Mouse (Mus musculus) embryonic facial prominence, embryonic 10.5 days (tissue): ENCODE measurements at regions not wholly inside any gene's neighbourhood (a gene's known extent, or its start where the extent isn't known, plus 50 kb on each side); places are given as distances from the start of the nearest gene placed in this dataset.
A peak's percentile ranks its signal among the peaks of the same experiment; 100 is the strongest.

Experiments used
- DNase-seq: peaks from one replicate; pipeline ENCODE4 v3.0.0-alpha.2; 2017; ENCODE audit warnings: low spot score
- H3K27ac ChIP-seq: fragments of 300-500 bp; sonication (generic); replicated peaks from 2 replicates; pipeline ENCODE4 v1.5.1; 2016; ENCODE audit warnings: mild to moderate bottlenecking
- H3K27me3 ChIP-seq: fragments of 300-500 bp; sonication (generic); replicated peaks from 2 replicates; pipeline ENCODE4 v1.6.1; 2016; ENCODE audit warnings: low read depth, mild to moderate bottlenecking; ENCODE audit not compliant: poor library complexity, severe bottlenecking
- H3K36me3 ChIP-seq: fragments of 300-500 bp; sonication (generic); replicated peaks from 2 replicates; pipeline ENCODE4 v1.6.1; 2016; ENCODE audit warnings: mild to moderate bottlenecking, moderate library complexity
- H3K4me1 ChIP-seq: fragments of 300-500 bp; sonication (generic); 2 replicates; pipeline ENCODE4 v1.6.1; 2016
- H3K4me3 ChIP-seq: fragments of 300-500 bp; sonication (generic); 2 replicates; pipeline ENCODE4 v1.5.1; 2016; ENCODE audit warnings: mild to moderate bottlenecking, moderate library complexity
- H3K9me3 ChIP-seq: fragments of 300-500 bp; sonication (generic); 2 replicates; pipeline ENCODE4 v1.6.1; 2016; ENCODE audit warnings: mild to moderate bottlenecking
- WGBS: fragments of 180-500 bp; shearing (Covaris S2); methylation state at CpG from one replicate; pipeline ENCODE4 v1.1.7; 2016; 5-methylcytosine and 5-hydroxymethylcytosine counted together

DNA sequence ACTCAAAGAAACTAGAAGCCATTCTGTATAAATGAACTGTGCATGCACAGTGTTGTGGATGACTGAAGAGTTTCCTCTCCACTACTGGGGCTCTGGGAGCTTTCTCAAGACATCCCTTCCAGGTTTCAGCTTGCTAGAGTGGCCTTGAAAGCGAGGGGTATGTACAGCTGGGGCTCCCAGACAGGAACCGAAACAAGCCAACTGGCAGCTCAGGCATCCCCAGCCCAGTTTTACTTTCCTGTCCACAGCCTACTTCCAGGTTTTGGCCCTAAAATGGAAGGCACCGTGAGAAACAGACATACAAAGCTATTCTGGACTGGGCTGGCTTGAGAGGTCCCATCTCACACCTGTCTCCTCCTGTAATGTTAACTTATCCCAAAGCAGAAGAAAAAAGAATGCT, 360.3 kb upstream of the Sall1 start:
- H3K4me1 ChIP-seq: no peaks in the 10 kb centered on the region
- no peak overlapping the region for H3K4me3 ChIP-seq
- no peaks in the 10 kb centered on the region for H3K36me3 ChIP-seq
- no peak overlapping the region for H3K27ac ChIP-seq
- no peaks in the 10 kb centered on the region for H3K9me3 ChIP-seq
- peaks cover 12% of the 10 kb centered on the region; the same call in 1 of the 2 replicates for H3K27me3 ChIP-seq
- no peak for DNase-seq
- WGBS: 91% methylated on average over 3 of the region's 3 CpGs

DNA sequence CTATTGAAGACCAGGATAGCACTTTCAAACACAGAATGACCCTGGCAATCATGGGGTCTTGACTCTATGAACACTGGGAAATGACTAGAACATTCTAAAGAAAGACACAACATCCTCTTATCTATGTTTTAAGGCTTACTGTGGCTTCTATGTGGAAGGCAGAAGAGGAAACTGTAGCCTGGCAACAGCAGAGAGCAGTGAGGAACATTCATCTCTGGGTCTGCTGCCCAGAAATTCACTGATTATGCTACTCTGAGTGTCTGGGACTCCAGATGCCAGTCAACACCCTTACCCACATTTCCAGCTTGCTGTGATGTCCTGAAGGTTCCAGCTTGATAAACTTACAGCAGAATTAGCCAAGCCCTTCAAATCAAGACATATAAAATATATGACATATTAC, 352.7 kb upstream of the Sall1 start:
- no peak overlapping the region for H3K4me3 ChIP-seq
- H3K4me1 ChIP-seq: no peaks in the 10 kb centered on the region
- H3K36me3 ChIP-seq: no peaks in the 10 kb centered on the region
- no peaks in the 10 kb centered on the region for H3K9me3 ChIP-seq
- no peak for DNase-seq
- no peak overlapping the region for H3K27ac ChIP-seq
- H3K27me3 ChIP-seq: peaks cover 9% of the 10 kb centered on the region; the same call in 1 of the 2 replicates

DNA sequence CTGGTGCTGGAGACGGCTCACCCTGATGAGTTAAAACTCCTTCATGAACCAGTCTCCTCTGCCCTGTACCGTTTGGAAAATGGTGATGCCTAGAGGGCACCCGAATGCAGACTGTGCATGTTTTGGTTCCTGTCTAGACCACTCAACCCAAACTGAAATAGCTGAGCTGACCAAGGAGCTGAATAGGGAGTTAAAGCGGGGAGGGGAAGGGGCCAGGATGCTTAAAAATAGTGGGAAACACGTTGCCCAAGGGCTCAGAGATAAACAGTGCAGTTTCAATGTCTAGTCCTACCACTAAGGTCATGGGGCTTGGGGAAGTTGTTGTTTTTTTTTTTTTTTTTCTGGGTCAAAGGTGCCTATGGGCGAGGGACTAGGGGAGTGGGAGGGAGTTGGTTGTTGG, 348.8 kb upstream of the Sall1 start:
- Histone ChIP-seq H3K9me3 (no peaks in the 10 kb centered on the region), H3K36me3 (no peaks in the 10 kb centered on the region), H3K4me1 (peaks cover 15% of the 10 kb centered on the region), H3K4me3 (no peak overlapping the region), H3K27ac (no peak overlapping the region), H3K27me3 (peaks cover 9% of the 10 kb centered on the region; the same call in 1 of the 2 replicates)
- no peak for DNase-seq
- WGBS: 55% methylated on average over 6 of the region's 6 CpGs

DNA sequence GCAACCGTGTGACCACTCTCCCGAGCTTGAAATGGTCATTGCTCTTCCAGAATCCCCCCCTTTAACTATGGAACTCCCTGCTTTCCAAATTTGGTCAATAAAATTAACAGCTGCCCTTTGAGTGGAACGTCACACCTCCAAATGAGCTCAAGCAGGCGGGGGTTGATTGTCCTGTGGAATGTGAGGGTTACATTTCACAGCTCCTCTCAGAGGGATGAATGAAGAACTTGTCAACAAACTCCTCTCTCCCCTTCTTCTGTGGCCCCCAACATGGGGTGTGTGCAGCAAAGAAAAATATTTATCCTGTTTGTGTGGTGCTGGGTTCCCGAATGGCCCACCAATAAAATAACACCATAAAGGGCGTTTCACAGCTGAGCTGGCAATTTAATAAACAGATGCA, 344.8 kb upstream of the Sall1 start:
- Histone ChIP-seq H3K4me1 (peaks cover 46% of the 10 kb centered on the region), H3K27ac (no peak overlapping the region), H3K27me3 (peaks cover 20% of the 10 kb centered on the region), H3K4me3 (no peak overlapping the region), H3K9me3 (no peaks in the 10 kb centered on the region), H3K36me3 (no peaks in the 10 kb centered on the region)
- 35% methylated on average over 6 of the region's 6 CpGs for WGBS
- DNase-seq: no peak

DNA sequence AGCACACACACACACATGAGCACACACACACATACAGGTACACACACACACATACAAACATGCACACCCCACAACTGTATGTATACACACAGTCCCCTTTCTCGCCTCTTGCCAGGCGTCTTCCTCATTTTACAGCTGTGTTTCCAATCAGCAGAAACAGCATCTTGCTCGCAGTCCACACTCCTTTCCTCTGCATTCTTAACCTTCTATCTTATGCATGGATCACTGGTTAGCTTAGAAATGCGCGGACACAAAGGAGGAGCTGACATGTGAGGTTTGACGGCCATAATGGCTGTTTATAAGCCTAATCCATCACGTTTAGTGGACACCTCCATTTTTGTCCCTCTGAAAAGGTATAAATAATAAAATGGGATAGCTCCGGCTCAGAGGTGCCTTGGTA, 343.3 kb upstream of the Sall1 start:
- DNase-seq: no peak
- Histone ChIP-seq H3K4me3 (no peak overlapping the region), H3K4me1 (peaks cover 61% of the 10 kb centered on the region), H3K27me3 (peaks cover 20% of the 10 kb centered on the region), H3K9me3 (no peaks in the 10 kb centered on the region), H3K36me3 (no peaks in the 10 kb centered on the region), H3K27ac (peak overlapping the region; percentile 51)
- WGBS: 45% methylated on average over 8 of the region's 8 CpGs

DNA sequence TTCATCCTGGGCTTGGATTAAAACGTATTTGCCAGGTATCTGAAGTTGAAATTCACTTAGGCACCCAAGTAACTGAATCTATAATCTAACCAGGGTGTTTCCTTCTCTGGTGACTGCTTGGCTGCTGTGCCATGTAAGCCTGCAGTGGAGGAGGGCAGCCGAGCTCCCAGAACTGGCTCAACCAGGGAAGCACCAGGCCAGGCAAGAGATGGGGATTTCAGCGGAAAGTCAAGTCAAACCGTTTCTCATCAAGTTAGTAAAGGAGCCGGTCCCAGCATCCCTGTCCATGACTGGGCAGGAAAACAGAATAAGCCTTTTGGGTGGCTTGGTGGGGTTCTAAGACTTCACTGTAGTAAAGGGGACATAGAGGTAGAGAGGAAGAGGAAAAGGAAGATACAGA, 341.1 kb upstream of the Sall1 start:
- Histone ChIP-seq H3K9me3 (no peaks in the 10 kb centered on the region), H3K4me3 (no peak overlapping the region), H3K4me1 (peaks cover 62% of the 10 kb centered on the region), H3K27ac (peak overlapping the region; percentile 26; the same call in 1 of the 2 replicates), H3K27me3 (peaks cover 20% of the 10 kb centered on the region), H3K36me3 (no peaks in the 10 kb centered on the region)
- no peak for DNase-seq
- WGBS: 78% methylated on average over 5 of the region's 5 CpGs

DNA sequence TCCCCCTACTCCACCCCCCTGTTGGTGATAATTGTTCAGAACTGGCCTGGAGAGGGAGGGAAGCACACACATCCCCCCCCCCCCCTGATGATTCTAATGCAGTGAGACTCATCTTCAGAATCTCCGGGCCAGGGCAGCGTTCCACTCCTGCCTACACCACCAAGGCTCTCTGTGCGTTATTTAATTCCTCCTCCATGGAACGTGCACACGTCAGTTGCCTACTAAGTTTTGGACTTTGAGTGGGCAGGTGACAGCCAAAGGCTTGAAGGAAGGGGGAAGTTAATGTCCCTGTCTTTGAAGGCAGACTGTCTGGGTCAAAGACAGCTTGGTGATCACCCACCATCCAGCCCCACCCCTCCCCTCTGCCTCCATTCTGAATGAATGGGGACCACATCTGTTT, 339.8 kb upstream of the Sall1 start:
- H3K36me3 ChIP-seq: no peaks in the 10 kb centered on the region
- peaks cover 20% of the 10 kb centered on the region for H3K27me3 ChIP-seq
- H3K4me3 ChIP-seq: no peak overlapping the region
- WGBS: 60% methylated on average over 5 of the region's 5 CpGs
- H3K4me1 ChIP-seq: peaks cover 58% of the 10 kb centered on the region
- peak; percentile 28 for DNase-seq
- 0 out of 2 replicates have a peak overlapping the region, but pooled peaks have one; percentile 73 for H3K27ac ChIP-seq
- H3K9me3 ChIP-seq: no peaks in the 10 kb centered on the region

DNA sequence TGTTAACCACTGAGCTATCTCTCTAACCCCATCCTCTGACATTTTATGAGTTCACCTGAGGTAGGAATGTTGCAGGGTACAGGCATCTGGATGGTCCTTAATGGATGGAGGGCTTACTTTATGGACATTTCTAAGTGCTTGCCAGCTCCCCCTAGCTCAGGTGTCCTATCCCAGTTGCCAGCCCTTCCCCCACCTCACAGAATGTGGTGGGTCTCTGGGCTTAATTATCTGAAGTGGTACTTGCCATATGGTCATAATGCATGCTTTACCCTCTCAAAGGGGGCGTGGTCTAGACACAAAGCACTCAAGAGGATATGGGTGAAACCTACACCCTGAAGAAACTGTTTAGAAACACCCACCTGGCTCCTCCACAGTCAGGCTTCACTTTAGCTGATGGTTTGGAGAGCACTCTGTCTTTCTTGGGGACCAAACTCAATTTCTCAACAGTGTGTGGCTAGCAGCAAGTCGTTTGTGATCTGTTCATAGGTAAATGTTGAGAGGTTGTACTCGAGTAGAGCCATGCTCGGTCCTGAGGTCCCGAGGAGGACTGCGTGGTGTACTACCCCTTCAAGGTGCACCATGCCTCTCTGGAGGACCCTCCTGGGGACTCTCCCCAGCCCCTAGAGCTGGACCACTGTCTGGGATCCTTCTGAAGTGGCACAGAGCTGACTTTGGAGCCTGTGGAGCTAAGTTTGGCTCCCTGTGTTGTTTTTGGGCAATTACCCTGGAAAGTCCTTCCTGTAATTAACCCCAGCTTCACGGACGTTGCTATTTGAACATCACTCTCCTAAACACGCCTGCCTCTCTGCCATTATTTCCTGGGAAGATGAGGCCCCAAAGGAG, 338.8 kb upstream of the Sall1 start:
- Histone ChIP-seq H3K4me3 (no peak overlapping the region), H3K27ac (peak overlapping the region; percentile 73), H3K9me3 (no peaks in the 10 kb centered on the region), H3K36me3 (no peaks in the 10 kb centered on the region), H3K4me1 (peaks cover 48% of the 10 kb centered on the region), H3K27me3 (peaks cover 20% of the 10 kb centered on the region)
- WGBS: 44% methylated on average over 9 of the region's 9 CpGs
- DNase-seq: peak; percentile 34

DNA sequence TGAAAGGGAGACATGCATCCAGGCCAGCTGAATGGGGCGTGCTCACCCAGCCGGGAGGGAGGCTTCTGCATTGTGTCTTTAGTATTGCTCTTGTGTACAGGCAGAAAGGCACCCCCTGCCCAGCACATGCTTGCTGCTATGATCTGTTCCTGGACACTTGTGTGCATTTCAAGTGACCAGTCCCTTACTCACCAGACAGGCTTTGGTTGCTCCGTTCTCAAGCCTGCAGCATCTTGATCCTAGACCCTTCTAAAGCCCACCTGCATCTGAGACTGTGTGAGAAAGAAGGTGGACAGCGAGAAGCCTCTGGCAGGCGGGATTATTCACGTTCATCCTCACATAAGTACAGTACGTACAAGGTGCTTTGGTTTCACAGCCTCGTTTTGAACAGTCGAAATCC, 336.5 kb upstream of the Sall1 start:
- Histone ChIP-seq H3K9me3 (no peaks in the 10 kb centered on the region), H3K4me1 (peaks cover 25% of the 10 kb centered on the region), H3K27ac (no peak overlapping the region), H3K27me3 (peaks cover 11% of the 10 kb centered on the region), H3K36me3 (no peaks in the 10 kb centered on the region), H3K4me3 (no peak overlapping the region)
- no peak for DNase-seq
- 85% methylated on average over 9 of the region's 9 CpGs for WGBS

DNA sequence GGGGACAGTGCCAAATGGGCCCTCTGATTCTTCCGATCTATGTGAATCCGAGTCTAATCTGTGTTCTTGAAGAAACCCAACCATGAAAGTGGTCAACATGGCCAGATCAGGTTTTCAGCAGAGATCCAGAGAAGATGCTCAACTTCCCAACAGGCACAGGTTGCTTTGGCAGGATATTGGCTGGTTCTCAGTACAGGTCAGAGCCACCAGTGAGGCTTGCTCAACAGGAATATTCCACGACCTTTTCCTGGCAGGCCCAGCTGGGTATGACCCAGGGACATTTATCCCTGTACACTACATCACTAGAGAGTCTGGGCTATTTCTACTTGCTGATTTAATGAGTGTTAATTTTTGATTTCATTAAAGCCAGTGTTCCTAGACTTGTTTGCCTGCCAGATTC, 328.8 kb upstream of the Sall1 start:
- Histone ChIP-seq H3K36me3 (no peaks in the 10 kb centered on the region), H3K4me1 (peaks cover 14% of the 10 kb centered on the region), H3K27me3 (no peaks in the 10 kb centered on the region), H3K4me3 (no peak overlapping the region), H3K27ac (no peak overlapping the region), H3K9me3 (no peaks in the 10 kb centered on the region)
- no peak for DNase-seq
- WGBS: 91% methylated on average over 3 of the region's 3 CpGs

DNA sequence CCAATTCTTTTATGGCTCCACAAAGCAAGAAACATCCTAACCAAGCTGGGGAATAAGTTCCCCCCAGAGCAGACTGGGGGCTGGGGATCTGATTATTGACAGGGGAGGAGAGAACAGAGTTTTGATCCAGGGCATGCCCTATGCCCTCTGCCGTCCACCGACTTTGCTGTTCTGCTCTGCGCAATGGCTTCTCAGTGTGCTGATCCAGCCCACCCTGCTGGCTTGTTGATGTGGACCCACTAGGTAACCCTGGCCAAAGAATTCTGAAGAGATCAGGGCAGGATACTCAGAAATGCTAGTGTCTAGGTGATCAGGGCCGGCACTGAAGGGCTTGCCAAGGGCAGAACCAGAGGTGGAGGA, 327.8 kb upstream of the Sall1 start:
- no peak overlapping the region for H3K27ac ChIP-seq

DNA sequence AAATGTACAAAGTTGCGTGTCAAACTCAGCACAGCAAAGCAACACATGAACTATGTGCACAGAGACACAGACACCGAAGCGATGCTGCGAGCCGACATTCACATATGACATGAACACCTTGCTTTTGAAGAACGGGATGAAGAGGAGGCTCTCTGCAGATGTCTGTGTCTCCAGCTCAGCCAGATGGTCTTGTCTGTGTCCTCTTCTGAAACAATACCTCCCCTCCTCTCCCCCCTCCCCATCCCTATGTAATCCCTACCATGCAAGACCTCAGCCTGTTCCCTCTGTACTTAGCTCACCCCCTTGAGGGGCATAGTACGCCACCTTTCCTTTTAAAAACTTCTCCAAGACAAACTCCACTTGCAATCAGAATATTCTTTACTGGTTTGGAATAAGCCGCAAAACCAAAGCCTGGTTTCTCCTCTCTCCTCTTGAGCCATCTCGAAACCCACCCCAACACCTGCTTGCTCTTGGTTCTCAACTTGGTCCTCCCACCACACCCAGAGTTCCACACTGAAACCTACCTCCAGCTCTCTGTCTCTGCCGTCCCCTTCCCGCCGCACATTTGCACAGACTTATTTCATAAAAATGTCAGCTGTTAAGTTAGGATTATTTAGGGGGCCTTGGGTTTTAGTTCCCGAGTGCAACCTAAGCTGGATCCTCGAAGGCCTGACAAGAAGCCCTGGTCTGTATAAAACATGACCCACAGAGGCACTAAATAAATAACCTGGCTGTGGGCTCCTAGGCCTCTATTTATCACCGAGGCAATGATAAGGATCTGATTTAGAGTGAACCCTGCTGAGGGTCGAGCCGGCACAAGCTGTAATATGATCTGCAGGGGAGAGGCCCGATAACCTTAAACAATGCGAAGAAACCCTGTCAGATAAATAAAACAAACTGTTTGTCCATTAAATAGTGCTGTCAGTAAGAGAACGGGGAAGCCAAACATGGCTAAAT, 327.1 kb upstream of the Sall1 start:
- DNase-seq: no peak
- 53% methylated on average over 20 of the region's 20 CpGs for WGBS
- Histone ChIP-seq H3K27ac (no peak overlapping the region), H3K4me1 (peaks cover 14% of the 10 kb centered on the region), H3K36me3 (no peaks in the 10 kb centered on the region), H3K27me3 (no peaks in the 10 kb centered on the region), H3K4me3 (no peak overlapping the region), H3K9me3 (no peaks in the 10 kb centered on the region)

More for the DNA sequence above, 327.8 kb upstream of the Sall1 start:
- Histone ChIP-seq H3K4me1 (peaks cover 14% of the 10 kb centered on the region), H3K27me3 (no peaks in the 10 kb centered on the region), H3K4me3 (no peak overlapping the region), H3K36me3 (no peaks in the 10 kb centered on the region), H3K9me3 (no peaks in the 10 kb centered on the region)
- WGBS: 30% methylated on average over 4 of the region's 4 CpGs
- DNase-seq: peak; percentile 16
